Mouse (Mus musculus) bone marrow, adult 2 months (tissue): ENCODE measurements at regions not wholly inside any gene's neighbourhood (a gene's known extent, or its start where the extent isn't known, plus 50 kb on each side); places are given as distances from the start of the nearest gene placed in this dataset.

Experiments
- H3K27ac ChIP-seq: fragments of 200-500 bp; 2 replicates; pipeline ENCODE4 v1.5.1; 2012; ENCODE audit warnings: low read depth, mild to moderate bottlenecking, control low read depth, inconsistent platforms, low read length; ENCODE audit not compliant: control insufficient read depth, poor library complexity, insufficient read depth
- H3K4me1 ChIP-seq: fragments of 200-500 bp; 2 replicates; pipeline ENCODE4 v1.6.1; 2011; ENCODE audit warnings: low read length; ENCODE audit not compliant: control insufficient read depth, insufficient read depth
- H3K4me3 ChIP-seq: fragments of 200-500 bp; replicated peaks from 2 replicates; pipeline ENCODE3; 2011; ENCODE audit warnings: mild to moderate bottlenecking, low read depth, low read length, control low read depth; ENCODE audit not compliant: control insufficient read depth
- CTCF ChIP-seq: fragments of 200-500 bp; IDR thresholded peaks from 2 replicates; pipeline ENCODE4 v1.5.1; 2011; ENCODE audit warnings: low read length, control low read depth; ENCODE audit not compliant: control insufficient read depth, insufficient read depth
- POLR2A ChIP-seq: fragments of 200-500 bp; IDR thresholded peaks from 2 replicates; pipeline ENCODE4 v1.6.1; 2011; ENCODE audit warnings: low read depth, mild to moderate bottlenecking, control low read depth, low read length, borderline replicate concordance; ENCODE audit not compliant: control insufficient read depth
- WGBS: fragments of 180-500 bp; shearing (Covaris S2); methylation state at CpG from one replicate; pipeline ENCODE4 v1.1.7; 2018; 5-methylcytosine and 5-hydroxymethylcytosine counted together

GRCm38 (mm10) chr11:111239784-111240183 lies 173.8 kb downstream of the Kcnj2 start:
- 74% methylated on average over 3 of the region's 3 CpGs for WGBS
- Histone ChIP-seq H3K4me1 (no peaks in the 10 kb centered on the region), H3K4me3 (no peak overlapping the region), H3K27ac (no peak overlapping the region)
- TF ChIP-seq CTCF (no peak), POLR2A (no peak)

- no peaks in the 10 kb centered on the region for H3K4me1 ChIP-seq
- no peak overlapping the region for H3K27ac ChIP-seq
- no peak for TF ChIP-seq CTCF
- TF ChIP-seq POLR2A = no peak
- no peak overlapping the region for H3K4me3 ChIP-seq
- WGBS = 59% methylated on average over 4 of the region's 4 CpGs
Observed at GRCm38 (mm10) chr11:111252226-111252625, 186.3 kb downstream of the Kcnj2 start.

GRCm38 (mm10) chr11:111256596-111256995 lies 190.6 kb downstream of the Kcnj2 start:
- 34% methylated on average over 3 of the region's 3 CpGs for WGBS
- Histone ChIP-seq H3K4me3 (no peak overlapping the region), H3K27ac (no peak overlapping the region), H3K4me1 (no peaks in the 10 kb centered on the region)
- TF ChIP-seq POLR2A = no peak
- TF ChIP-seq CTCF = no peak

GRCm38 (mm10) chr11:111260691-111261383 lies 194.9 kb downstream of the Kcnj2 start:
- WGBS = 78% methylated on average over 11 of the region's 11 CpGs
- no peaks in the 10 kb centered on the region for H3K4me1 ChIP-seq

GRCm38 (mm10) chr11:111273651-111274050 lies 207.7 kb downstream of the Kcnj2 start:
- no peak overlapping the region for H3K4me3 ChIP-seq

More at GRCm38 (mm10) chr11:111260691-111261383, 194.9 kb downstream of the Kcnj2 start:
- H3K4me3 ChIP-seq = no peak overlapping the region
- H3K27ac ChIP-seq = no peak overlapping the region
- no peak for TF ChIP-seq CTCF
- no peak for TF ChIP-seq POLR2A

GRCm38 (mm10) chr11:111280769-111281168 lies 214.8 kb downstream of the Kcnj2 start:
- no peak for TF ChIP-seq POLR2A
- no peak for TF ChIP-seq CTCF
- 11% methylated on average over 2 of the region's 2 CpGs for WGBS
- H3K27ac ChIP-seq = no peak overlapping the region
- H3K4me3 ChIP-seq = no peak overlapping the region
- no peaks in the 10 kb centered on the region for H3K4me1 ChIP-seq

More at GRCm38 (mm10) chr11:111273651-111274050, 207.7 kb downstream of the Kcnj2 start:
- no peak for TF ChIP-seq CTCF
- no peak for TF ChIP-seq POLR2A
- Histone ChIP-seq H3K27ac (no peak overlapping the region), H3K4me1 (no peaks in the 10 kb centered on the region)

GRCm38 (mm10) chr11:111281237-111282160 lies 215.5 kb downstream of the Kcnj2 start:
- Histone ChIP-seq H3K27ac (no peak overlapping the region), H3K4me1 (no peaks in the 10 kb centered on the region), H3K4me3 (no peak overlapping the region)
- TF ChIP-seq POLR2A (no peak), CTCF (no peak)
- WGBS = 63% methylated on average over 7 of the region's 7 CpGs

GRCm38 (mm10) chr11:111282283-111282682 lies 216.3 kb downstream of the Kcnj2 start:
- H3K4me3 ChIP-seq = no peak overlapping the region
- no peak for TF ChIP-seq CTCF
- TF ChIP-seq POLR2A = no peak
- WGBS = 22% methylated on average over 2 of the region's 2 CpGs
- H3K27ac ChIP-seq = no peak overlapping the region
- H3K4me1 ChIP-seq = no peaks in the 10 kb centered on the region
